Mouse (Mus musculus): ENCODE measurements at regions not wholly inside any gene's neighbourhood (a gene's known extent, or its start where the extent isn't known, plus 50 kb on each side); places are given as distances from the start of the nearest gene placed in this dataset.

DNA sequence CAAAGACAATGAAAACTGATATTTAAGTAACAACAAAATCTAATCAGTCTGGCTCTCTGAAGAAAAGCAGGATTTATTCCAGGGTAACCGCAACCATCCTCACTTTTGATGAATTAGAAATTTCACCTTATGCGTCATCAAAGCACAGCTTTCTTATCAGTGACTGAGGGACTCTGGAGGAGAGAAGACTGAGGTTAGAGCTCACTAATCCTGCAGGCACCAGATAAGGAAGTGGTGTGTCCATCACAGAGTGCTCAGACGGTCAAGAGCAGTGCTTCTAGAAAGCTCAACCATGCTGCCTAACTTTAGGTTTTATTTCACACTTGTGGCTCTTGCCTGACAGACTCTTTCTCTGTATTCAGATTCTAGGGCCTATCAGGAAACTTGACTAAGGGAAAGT lies 1021.2 kb upstream of the Adgrl4 start:
- no peak for DNase-seq (ENCODE audit: low read depth)

GRCm38 (mm10) chr3:150427965-150428364 lies 1009.7 kb upstream of the Adgrl4 start:
- no peak for DNase-seq (ENCODE audit: low read depth)

DNA sequence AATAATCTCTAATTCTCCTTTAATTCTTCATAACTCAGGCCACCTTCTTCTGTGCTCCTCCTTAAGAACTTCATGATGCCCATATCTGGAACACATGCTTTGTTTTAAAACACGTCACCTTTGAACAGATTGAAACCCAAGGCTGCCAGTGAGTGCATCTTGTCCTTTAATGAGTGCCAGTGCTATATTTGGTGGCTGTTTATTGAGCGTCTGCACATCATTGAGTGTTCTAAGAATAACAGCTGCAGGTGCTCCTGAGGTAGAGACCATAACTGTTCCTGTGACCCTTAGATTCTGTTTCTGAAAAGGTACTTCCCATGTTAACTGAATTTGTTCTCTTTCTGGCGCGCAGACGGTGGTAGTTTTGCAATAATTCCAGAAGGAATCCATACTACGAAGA lies 1006.4 kb upstream of the Adgrl4 start:
- no peak for DNase-seq (ENCODE audit: low read depth)

GRCm38 (mm10) chr3:150435199-150435598 lies 1002.5 kb upstream of the Adgrl4 start:
- DNase-seq (ENCODE audit: low read depth) = peak; percentile 5

GRCm38 (mm10) chr3:150435818-150436607 lies 1001.7 kb upstream of the Adgrl4 start:
- DNase-seq (ENCODE audit: low read depth) = no peak
